Mouse (Mus musculus) bone marrow macrophage, adult 2 months (primary cell): ENCODE measurements around the gene Gba. TPM values are rescaled to one million over a fixed set of nuclear protein-coding genes. Genes with fewer than 3 reads are reported as not detected.

Experiments
- H3K27ac ChIP-seq: 2 replicates; pipeline ENCODE4 v1.5.1; 2012; ENCODE audit warnings: low read depth, low read length; ENCODE audit not compliant: insufficient read depth
- H3K4me1 ChIP-seq: 2 replicates; pipeline ENCODE4 v1.6.1; 2012; ENCODE audit warnings: low read length; ENCODE audit not compliant: control insufficient read depth, insufficient read depth
- H3K4me3 ChIP-seq: 2 replicates; pipeline ENCODE4 v1.5.1; 2012; ENCODE audit warnings: mild to moderate bottlenecking, low read length, moderate library complexity; ENCODE audit not compliant: insufficient read depth
- CTCF ChIP-seq: IDR thresholded peaks from 2 replicates; pipeline ENCODE4 v1.5.1; 2012; ENCODE audit warnings: low read depth, mild to moderate bottlenecking, low read length, moderate library complexity
- POLR2A ChIP-seq: IDR thresholded peaks from 2 replicates; pipeline ENCODE4 v1.6.1; 2012; ENCODE audit warnings: mild to moderate bottlenecking, low read depth, low read length, borderline replicate concordance
- polyA plus RNA-seq: library from polyadenylated mRNA; stranded (reverse); fragments of >200 nt; gene quantifications from 2 replicates; pipeline ENCODE4 v1.2.4, GENCODE M21; 2012; ENCODE audit not compliant: missing spikeins, insufficient read depth, insufficient read length

The Gba gene
- polyA plus RNA-seq, 1 experiment: 141 TPM

DNA sequence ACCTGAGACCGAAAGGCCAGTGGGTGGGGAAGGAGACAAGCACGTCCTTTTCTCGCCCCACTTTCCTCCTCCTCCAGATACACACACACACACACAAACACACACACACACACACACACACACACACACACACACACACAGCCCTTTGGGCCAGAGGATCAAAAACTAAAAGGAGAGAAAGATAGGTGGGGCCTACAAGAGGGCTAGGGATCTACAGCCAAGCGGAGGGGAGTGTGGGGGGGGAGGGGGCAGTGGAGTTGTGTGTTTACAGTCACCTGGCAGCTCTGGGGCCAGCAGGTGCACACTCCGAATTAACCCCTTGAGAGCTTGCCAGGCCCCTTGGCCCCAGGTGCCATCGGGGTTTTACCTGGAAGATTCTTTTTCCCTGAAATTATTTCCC, 29.9 kb downstream of the Gba start:
- no peak for TF ChIP-seq POLR2A
- TF ChIP-seq CTCF: no peak
- Histone ChIP-seq H3K27ac (no peak overlapping the region), H3K4me1 (peaks cover 24% of the 10 kb centered on the region), H3K4me3 (no peak overlapping the region)

- TF ChIP-seq CTCF: no peak
- TF ChIP-seq POLR2A: no peak
- peak overlapping the region; percentile 48 for H3K27ac ChIP-seq
- H3K4me1 ChIP-seq: peaks cover 20% of the 10 kb centered on the region
- H3K4me3 ChIP-seq: no peak overlapping the region
Observed at GRCm38 (mm10) chr3:89233562-89234110, 30.9 kb downstream of the Gba start.

DNA sequence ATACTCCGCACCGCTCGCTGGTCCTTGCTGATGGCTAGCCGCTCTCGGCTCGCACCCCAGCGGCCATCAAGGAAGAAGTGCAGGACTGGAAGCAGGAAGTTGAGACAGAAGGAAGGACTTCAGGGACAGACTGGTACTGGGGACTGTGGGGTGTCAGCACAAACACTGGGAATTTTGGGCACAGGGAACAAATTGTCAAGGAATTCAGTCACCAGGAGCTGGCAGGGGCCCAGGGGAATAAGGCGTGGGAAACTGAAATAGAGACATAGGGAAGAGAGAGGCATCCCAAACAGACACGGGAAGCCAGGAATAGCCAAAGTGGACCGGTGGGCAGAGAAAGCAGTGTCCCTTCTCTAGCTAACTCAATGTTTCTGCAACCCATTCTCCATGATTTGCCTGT, 33.8 kb downstream of the Gba start:
- Histone ChIP-seq H3K4me1 (peaks cover 18% of the 10 kb centered on the region), H3K27ac (no peak overlapping the region), H3K4me3 (no peak overlapping the region)
- TF ChIP-seq CTCF (no peak), POLR2A (no peak)

- no peak overlapping the region for H3K27ac ChIP-seq
- TF ChIP-seq CTCF (no peak), POLR2A (no peak)
- peaks cover 18% of the 10 kb centered on the region for H3K4me1 ChIP-seq
- H3K4me3 ChIP-seq: no peak overlapping the region
Observed at GRCm38 (mm10) chr3:89237682-89238081, 35.0 kb downstream of the Gba start.

DNA sequence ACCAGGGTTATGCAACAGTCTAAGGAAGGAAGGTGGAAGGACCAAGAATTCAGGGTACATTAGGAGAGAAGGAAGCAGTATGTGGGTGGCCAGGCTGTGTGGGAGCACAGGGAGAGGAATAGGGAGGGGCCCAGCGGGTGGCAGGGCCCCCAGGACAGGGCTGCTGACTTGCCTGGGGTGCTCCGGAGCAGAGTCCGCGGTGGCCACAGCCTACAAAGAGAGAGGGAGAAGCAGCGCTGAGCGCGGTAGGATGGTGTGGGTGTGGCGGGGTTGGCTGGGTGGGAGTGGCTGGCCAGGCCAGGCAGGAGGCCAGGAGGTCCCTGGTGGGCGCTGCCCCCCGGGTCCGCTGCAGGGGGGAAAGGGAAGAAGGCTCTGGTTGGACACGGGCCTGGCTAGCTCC, 35.8 kb downstream of the Gba start:
- Histone ChIP-seq H3K4me3 (no peak overlapping the region), H3K4me1 (peaks cover 11% of the 10 kb centered on the region), H3K27ac (no peak overlapping the region)
- TF ChIP-seq POLR2A (no peak), CTCF (no peak)

DNA sequence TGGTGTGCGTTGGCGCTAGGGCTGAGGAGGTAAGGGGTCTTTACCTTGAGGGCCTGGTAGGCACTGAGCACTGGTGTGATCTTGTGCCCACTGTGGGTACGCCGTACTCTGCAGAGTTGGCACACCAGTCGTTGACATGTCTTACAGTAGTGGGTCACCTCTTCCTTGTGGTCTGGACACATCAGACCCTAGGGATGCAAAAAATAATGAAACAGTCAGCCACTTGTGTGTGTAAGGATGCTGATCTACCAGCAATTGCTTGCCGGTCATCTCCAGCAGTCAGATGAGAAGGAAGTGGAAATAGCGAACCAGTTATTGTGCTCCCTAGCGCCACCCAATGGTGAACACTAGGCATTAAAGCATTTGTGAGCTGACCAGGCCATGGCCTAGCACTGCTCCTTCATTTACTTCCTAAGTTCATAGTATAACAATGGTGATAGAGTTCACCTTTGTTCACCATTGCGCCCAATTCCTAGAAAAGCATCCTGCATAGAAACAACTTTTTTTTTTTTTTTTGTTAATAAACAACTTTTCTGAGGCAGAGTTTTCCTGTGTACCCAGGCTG, 39.7 kb downstream of the Gba start:
- H3K4me1 ChIP-seq: peaks cover 4% of the 10 kb centered on the region
- no peak overlapping the region for H3K27ac ChIP-seq
- H3K4me3 ChIP-seq: no peak overlapping the region
- TF ChIP-seq CTCF (peak; percentile 34; the same call in 1 of the 2 replicates), POLR2A (no peak)

DNA sequence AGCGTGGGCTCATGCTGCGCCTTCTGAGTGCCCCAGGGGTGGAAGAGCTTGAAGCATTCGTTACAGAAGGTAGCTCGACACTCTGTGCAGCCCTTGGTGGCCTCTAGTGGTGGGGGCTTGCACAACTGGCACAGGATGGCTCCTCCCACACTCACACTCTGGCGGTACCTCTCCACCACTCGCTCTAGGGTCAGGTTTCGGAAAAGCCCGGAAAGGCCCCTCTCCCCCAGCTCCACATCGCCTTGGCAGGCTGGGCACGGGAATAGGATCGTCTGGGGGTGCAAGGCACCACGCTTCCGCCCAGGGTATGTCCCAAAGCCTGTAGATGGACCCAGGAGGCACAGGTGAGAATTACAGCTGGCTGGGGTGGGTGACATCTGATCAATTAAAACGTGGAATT, 40.9 kb downstream of the Gba start:
- Histone ChIP-seq H3K27ac (no peak overlapping the region), H3K4me1 (peaks cover 10% of the 10 kb centered on the region), H3K4me3 (no peak overlapping the region)
- TF ChIP-seq POLR2A (no peak), CTCF (no peak)

DNA sequence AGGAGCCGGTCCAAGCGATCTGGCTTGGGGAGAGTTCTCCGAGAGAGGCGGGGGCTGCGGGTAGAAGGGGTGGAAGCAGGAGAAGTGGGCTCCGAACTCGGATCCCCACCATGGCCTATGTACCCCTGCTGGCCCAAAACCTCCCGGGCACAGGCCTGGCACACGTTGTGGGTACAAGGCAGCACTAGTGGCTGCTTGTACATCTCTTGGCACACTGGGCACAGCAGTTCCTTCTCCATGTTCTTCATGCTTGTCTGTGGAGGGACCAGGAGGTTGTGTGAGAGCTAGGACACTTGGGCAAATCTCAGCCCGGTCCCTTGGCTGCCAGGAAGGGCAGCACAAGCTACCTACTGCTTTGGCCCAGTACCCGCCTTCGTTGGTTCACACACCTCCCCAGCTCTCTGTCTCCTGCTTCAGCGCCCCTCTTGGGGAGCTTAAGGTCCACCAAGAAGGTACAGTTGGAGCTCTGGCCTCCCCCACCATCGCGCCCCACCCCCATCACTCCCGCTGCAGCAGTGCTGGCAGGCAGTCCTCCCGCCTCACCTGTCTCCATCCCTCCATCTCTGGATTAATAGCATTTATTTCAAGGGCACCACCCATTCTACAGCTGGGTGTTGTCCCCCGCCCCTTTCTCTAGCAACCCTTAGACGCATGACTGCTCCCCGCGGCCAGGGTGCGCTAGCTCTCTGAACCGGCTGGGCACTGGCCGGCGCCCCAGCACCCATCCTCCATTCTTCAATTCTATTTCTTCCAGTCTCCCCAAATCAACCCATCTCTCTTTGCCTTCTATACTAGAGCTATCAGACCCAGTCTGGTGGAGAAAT, 41.6 kb downstream of the Gba start:
- Histone ChIP-seq H3K4me1 (peaks cover 10% of the 10 kb centered on the region), H3K27ac (no peak overlapping the region), H3K4me3 (no peak overlapping the region)
- TF ChIP-seq CTCF (no peak), POLR2A (no peak)

GRCm38 (mm10) chr3:89244982-89245687, 42.4 kb downstream of the Gba start:
- TF ChIP-seq CTCF (no peak), POLR2A (no peak)
- Histone ChIP-seq H3K4me1 (peaks cover 10% of the 10 kb centered on the region), H3K27ac (no peak overlapping the region), H3K4me3 (peak overlapping the region; percentile 30)

DNA sequence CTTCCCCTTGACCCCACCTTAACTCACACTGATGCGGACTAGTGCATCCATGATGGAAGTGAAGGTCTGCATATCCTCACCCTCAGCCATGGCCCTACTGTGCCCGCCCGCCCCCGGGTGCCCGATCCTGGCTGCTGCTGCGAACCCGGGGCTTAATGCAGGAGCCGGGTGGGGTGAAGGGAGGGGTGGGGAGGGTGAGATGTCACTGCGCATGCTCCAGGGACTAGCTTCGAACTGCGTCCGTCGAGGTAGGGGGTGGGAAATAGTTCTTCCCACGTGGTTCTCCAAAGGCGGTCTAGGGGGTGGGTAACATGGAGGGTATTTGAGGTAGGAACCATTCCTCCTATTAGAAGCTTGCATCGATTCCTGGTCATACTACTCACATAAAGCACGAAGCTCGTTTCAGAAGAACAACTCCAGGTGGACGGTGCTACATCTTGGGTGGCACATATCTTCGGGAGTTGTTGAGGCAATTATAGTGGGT, 43.0 kb downstream of the Gba start, which contains the start of gene Krtcap2:
Krtcap2 (plus strand) TSS at position 279 of the 484 bp plus-strand sequence.
- no peak for TF ChIP-seq POLR2A
- TF ChIP-seq CTCF: 0 out of 2 replicates have a peak, but pooled peaks have one; percentile 0
- peak within 1 kb of the TSS; percentile 81 for H3K4me3 ChIP-seq
- H3K27ac ChIP-seq: peak within 1 kb of the TSS; percentile 43
- peaks cover 16% of the 10 kb centered on the region for H3K4me1 ChIP-seq
